Mouse (Mus musculus) adipocyte (in vitro differentiated cells): ENCODE data around the gene Gm11084.

Experiments
- DNase-seq: peaks from one replicate; pipeline ENCODE4 v3.0.0-alpha.2; 2016; ENCODE audit warnings: low spot score

Gene Gm11084

DNA sequence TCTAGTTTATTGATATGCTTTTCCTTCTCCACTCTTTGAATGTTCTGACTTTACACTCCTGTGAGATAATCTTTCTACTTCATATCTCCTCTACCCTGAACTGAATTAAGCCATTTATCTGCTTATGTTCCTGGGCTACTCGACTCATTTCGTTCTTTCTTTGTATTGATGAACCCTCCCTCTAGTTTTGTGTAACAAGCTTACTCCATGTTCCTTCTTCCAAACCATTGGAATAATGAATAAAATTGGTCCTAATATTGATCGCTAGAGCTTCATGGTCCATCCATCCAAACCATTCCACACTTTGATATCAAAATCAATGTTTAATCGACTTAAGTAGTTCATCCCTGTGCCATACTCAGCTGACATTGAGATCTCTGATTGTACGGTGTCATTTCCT, at the start of gene Gm11084:
TSS of gene Gm11084 (minus strand) at position 101 of the 400 bp plus-strand sequence.
- DNase-seq = no peak

DNA sequence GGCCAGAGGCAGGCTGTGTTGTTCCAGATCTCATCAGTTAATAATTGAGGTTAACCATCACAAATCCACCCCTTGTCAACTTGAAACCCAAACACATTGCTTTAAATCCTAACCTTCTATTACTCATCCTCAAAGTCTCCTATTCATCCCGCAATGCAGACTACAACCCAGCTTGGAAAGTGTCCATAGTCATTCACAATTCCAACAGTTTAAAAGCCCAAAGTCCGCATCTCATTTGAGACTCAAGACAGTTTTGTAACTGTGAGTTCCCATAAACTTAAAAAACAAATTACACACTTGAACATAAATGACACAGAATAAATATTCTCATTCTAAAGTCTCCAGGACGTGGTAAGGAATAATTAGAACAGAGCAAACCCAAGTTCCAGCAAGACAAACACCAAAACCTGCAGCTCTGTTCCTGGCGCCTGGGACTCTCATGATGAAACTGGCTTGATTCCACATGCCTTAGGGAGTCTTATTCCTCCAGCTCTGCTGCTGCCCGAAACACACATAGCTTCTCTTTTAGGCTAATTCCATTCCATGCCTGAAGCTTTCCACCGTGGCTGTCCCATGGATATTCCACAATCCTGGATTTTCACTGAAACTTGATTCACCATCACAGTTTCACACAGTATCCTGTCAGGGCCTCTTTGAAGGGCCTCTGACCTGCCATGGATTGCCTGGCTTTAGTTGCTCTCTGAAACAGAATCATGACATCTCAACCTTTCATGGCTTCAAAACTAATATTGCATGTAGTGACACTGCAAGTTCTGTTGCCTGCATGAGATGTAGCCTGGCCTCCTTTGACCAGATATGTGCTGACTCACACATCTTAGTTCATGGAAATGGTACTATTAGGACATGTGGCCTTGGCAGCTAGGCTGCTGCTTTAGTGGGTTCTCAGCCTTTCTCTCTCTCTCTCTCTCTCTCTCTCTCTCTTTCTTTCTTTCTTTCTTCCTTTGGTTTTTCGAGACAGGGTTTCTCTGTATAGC, 44.8 kb upstream of the Gm11084 start:
- DNase-seq = peak; percentile 61

DNA sequence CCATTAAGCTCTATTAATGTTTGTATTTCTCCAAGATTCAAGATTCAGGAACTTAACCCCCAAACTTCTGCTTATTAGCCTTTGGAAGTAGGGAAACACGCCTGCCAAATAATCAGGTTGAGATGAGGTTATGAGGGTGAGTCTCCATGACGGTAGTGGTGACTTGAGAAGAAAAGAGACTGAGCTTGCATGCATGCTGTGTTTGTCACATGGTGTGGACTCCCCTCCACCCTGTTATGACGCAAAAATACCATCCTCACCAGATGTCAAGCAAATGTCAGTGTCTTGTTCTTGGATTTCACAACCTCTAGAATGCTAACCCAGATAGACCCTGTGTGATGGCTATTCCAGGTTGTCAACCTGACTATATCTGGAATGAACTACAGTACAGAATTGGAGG, 43.3 kb upstream of the Gm11084 start:
- DNase-seq = no peak

DNA sequence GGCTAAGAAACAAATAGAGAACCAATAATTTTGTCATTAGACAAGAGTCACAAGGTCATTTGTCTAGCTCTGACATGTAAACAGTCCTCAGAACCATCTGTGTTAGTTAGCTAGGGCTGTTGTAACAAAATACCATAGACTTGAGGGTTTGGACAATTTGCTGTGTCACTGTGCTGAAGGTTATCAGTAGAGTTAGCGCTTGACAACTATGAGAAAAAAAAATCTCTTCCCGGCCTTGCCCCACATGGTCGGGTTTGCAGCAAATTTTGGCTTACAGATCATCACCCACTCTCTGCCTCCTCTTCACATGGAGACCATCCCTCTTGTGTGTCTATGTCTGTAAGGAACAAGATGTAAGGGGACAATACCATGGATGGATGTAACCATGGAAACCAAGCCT, 41.5 kb upstream of the Gm11084 start:
- no peak for DNase-seq

DNA sequence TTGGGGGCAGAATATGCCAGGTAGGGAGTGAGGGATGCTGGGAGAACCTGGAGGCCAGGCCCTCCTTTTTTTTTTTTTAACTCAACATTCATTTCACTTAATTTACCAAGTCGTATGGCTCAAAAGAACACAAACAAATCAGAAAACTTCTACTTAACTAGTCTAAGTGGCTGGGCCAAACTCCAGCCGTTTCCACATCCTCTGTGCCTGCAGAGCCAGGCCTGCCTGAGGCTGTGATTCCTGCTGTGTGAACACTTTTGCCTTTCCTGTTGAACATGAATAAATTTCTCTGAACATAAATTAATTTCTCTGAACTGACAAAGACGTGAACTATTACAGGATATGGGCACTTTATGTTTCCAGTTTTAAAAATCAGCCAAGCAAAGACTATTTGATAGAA, 40.6 kb upstream of the Gm11084 start:
- peak; percentile 72 for DNase-seq

DNA sequence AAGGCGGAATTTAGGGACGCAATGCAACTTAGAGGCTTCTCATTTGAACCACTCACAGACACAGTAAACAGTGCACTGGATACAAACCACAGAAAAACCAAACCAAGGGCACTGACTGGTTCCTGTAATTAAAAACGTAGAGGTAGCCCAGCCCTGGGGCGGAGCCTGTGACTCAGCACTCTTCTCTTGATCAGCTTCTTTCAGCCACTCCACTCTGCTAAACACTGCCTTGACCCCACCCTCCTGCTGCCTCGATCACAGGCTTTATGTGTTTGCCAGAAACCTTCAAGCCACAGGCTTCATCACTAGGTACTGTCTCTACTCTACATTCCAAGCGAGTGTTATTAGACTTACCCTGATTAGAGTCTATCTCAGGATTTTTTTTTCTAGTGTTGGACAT, 37.3 kb upstream of the Gm11084 start:
- DNase-seq = no peak

DNA sequence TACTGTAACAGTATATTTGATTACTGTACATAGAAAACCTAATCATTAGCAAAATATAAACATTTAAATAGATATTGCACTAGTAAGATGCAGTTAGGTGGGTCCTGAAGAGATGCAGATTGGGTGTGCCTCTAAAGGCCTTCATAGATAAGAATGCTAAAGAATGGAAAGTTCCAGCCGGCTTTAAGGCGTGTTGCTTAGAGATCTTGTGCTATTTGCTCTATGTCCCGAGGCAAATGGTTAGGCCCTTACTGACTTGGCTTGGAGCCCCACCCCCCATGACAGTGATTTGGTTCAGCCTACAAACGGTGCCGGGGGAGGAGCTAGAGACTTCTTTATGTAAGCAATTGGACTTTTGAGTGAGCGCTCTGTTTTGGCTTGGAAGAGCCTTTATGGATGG, 34.5 kb upstream of the Gm11084 start:
- no peak for DNase-seq

DNA sequence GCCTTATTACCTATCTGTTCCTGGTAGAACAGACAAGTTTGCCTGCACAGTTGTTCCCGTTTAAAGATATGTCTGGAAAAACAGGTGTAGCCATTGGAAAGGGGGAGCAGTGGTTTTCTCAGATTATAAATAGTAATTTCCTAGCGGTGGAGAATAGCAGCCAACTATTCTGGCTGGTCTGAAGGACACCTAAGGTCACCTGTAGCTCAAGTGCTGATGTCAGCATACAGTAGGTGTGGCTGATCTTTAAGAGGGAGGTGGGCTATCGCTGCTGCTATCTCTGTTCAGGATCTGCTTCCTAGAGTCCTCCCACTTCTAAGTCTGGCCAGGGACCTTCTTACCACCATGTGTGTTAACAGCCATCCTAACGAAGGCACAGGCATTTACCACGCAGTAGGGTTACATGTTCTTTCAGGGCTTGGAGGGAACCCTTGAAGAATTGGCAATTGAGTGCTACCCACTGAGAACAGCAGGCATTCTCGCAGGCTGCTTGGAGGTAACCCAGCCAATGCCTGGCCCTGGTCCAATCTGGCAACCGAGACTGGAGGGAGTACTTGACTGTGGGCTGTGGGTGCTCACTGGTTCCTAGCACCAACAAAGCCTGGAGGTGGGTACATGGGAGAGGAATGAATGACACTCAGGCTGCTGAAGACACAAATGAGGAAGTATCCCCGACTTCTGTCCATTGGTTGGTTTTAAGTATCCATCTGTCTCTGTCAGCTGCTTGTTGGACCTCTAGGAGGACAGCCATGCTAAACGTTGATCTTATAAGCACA, 33.0 kb upstream of the Gm11084 start:
- peak; percentile 49 for DNase-seq

DNA sequence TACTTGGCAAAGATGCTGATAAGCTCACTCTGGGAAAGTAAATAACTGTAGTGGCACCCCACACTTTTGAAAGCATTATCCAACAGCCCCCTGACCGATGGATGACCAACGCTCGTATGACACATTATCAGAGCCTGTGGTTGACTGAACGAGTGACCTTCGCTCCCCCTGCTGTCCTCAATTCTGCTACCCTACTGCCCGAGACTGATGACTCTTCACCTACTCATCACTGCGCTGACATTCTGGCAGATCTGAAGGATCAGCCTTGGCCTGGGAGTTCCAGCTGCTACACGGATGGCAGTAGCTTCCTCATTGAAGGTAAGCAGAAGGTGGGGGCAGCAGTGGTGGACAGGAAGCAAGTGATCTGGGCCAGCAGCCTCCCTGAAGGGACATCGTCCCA, 27.5 kb upstream of the Gm11084 start:
- DNase-seq = peak; percentile 52

DNA sequence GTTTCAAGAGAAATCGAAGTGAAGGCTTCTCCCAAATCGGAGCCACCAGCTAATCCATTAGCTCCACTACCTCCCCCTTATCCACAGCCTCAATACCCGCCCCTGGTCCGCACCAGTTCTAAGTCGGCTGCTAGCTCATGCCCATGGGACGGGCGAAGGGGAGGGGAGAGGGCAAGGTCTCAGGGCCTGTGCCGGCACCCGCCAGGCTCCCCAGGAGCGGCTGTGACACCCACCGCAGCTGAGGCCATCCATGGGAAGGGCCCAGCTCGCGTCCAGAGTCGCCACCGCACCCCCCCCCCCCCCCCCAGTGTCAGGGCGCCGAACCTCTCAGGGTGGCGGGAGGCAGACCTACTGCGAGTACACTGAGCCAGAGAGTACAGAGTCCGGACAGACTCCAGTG, 26.1 kb upstream of the Gm11084 start:
- DNase-seq = peak; percentile 61

DNA sequence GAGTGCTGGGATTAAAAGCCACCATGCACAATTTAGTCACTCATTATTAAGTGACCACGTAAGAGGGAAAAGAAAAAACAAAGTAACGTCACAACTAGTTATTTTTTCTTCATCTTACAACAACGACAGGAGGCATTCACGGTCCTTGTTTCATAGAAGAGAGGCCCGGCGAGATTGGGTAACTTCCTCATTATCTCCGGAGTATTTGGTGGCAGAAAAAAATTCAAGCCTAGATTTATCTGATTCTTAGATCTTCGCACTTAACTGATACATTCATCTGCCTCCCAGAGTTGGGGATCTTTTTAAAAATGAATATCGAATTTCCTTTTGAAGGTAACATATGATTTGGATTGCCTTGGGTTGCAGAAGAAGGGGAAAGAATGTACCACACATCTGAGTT, 21.0 kb upstream of the Gm11084 start:
- DNase-seq = no peak

DNA sequence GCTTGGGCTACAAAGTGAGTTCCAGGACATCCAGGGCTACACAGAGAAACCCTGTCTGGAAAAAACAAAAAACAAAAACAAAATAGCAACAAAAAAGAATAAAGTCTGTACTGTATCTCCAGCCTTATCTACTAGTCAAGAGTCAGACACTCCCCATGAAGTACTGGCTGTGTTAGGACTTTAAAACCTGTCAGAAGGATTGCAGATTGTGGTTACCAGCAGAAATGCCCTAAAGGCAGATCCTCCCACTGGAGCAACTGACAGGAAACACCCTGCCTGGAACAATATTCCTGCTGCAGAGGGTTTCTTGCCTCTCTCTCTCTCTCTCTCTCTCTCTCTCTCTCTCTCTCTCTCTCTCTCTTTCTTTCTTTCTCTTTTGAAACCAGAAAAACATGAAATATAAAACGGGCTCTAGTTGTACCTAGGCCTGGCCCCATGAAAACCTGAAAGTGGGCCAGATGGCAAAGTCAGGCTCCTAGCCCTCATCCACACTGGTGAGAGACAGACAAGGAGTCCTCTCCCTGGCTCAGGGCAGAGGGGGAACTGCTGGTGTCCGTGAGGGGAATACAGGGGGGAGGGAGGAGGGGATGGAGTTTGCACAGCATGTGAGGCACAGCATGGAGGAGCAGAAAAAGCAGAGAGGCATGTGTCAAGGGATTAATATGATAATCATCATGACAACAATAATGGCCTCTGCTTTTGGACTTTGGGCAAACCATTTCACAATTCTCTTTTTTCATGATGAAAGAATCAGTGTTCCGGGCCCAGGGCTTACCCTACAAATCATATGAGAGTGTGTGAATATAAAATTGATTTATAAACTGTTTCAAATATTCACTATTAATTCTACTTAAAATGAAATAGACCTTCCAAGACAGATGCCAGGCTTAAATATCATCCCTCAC, 19.3 kb upstream of the Gm11084 start:
- DNase-seq = peak; percentile 78

DNA sequence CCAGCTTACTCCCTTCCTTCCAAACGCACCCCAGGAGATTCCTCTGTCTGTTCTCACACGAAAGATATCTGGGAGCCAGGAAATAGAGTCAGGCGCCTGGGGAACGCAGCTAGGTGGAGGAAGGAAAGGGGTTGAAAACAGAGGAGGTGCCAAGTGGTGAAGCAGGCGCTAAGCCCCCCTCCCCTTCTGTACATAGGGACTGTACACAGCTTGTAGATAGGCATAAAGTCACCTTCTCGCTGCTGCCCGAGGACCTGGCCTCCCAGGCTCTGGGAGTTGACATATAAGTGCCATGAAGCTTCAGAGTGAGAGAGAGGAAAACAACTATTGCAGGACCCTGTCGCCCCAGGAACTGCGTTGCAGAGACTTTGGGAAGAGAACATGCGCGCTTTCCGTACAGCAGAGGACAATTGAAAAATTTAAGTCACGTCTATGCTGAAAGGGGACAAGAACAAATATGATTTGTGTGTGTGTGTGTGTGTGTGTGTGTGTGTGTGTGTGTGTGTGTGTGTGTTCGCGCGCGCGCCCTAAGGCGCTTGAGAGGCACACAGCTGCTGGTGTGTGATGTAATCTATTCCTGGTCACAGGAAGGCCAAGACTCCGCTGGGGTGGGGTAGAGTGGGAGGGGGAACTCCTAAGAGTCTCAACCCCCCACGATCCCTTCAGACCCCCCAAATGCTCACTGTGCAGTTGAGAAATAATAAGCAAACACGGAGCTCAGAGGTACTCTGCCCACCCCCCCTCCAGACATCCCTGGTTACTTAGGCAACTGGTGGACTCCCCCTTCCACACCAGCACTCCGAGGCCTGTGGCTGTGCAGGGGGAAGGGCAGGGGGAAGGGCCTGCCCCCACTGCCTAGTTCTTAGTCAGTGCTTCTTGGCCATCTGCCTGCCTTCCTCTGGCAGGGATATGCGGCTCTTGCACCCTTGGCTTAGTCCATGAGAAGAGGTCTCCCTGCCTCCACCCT, 17.5 kb upstream of the Gm11084 start:
- DNase-seq = peak; percentile 100

DNA sequence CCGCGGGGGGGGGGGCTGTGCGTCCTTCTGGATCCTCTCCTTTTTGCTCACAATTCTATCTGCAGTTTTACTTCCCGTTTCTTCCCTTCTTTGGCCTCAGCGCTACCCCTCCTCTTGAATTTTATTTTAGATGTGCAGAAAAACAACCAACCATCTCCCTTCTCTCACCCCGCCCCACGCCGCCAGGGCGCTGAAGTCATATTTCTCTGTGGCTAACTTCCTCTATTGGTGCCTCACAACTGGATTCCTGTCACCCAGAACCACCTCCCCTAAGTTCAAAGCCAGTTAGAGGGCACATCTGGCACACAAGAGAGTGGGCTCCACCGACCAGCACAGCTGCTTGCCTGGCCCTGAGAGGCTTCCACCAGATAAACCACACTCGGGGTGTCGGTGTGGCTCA, 16.5 kb upstream of the Gm11084 start:
- DNase-seq = no peak

DNA sequence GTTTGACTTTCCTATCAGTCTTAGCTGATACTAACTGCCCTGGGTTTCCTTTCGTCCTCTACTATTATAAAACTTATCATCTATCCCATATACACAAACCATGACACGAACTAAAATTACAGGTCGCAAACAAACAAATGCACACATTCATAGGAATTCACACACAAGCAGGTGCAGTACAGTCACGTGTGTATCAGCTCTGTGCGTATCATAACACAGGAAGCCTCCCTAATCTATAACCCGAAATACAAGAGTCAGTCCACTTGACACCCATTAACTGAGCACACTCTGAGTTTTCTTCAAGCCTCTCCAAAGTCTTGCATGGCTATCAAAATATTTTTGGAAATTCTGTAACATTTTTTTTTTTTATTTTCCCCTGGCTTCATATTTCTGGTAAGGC, 15.9 kb upstream of the Gm11084 start:
- no peak for DNase-seq

DNA sequence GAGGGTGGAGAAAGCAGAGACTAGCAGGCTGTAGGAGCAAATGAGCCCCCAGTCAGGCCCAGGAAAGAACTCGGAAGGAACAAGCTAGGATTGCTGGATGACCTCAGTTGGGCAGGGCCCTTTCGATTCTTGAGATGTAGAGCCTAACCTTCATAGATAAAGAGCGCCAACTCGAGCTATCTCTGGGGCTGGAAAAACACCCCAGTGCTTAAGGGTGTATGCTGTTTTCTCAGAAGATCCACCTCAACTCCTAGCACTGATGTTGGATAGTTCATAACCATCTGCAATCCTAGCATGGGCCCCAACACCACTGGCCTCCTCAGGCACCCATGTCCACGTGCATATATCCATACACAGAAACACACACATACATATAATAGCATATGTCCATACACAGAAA, 15.5 kb upstream of the Gm11084 start:
- no peak for DNase-seq

DNA sequence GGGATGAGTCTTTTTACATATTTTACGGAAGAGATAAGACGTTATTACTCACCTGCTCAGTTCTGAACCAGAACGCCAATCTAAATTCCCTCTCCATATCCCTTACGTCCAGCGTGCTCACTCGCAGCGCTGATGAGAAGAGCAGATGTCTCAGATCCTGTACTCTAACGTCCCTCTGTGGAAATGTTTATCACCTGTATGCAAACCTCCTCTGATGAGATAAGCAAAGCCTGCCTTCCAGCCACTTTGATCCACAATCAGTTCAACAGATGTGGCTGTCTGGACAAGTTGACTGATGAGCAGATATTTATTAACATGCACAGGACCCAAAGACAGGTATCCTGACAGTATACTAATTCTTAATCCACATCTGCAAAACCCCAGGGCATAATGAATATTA, 13.7 kb upstream of the Gm11084 start:
- DNase-seq = no peak

DNA sequence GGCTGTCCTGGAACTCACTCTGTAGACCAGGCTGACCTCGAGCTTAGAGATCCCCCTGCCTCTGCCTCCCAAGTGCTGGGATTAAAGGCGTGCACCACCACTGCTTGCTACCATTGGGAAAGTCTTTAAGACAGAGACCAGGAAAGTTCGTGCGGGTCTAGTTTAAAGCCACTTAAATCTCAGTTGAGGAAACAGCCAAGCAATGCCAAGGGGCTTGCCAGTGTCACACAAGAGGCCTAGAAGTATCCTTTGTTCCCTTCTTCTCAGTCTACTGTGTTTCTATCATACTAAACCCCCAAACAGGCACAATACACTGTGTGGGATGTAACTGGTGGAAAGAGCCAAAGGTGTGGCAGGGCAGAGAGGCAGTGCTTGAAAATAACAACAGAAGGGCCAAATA, 11.1 kb upstream of the Gm11084 start:
- DNase-seq = no peak

DNA sequence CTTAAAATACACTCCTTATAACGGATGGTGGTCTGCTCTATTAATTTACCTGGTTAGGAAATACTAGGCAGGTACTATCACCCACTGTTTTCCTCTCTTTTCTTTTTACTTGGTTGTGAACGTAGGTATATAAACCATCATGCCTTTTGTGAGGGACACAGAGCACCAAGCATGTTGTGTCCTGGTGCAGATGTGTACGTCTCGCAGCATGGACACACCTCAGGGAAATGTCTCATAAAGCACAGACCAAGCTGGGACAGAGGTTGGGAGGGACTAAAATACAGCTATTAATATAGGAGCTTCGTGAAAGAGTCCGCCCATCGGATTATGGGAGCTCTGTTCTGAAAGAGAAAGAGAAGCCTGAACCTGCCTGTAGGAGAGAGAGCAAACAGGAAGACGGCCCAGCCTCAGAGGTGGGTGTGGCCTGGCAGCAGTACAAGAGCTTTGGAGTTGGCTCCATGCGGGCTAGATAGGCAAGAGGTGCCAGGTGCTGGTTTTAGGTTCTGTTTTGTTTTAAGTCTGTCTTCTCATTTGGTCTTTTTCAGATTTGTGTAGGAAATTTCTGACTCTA, 10.4 kb upstream of the Gm11084 start:
- peak; percentile 69 for DNase-seq

DNA sequence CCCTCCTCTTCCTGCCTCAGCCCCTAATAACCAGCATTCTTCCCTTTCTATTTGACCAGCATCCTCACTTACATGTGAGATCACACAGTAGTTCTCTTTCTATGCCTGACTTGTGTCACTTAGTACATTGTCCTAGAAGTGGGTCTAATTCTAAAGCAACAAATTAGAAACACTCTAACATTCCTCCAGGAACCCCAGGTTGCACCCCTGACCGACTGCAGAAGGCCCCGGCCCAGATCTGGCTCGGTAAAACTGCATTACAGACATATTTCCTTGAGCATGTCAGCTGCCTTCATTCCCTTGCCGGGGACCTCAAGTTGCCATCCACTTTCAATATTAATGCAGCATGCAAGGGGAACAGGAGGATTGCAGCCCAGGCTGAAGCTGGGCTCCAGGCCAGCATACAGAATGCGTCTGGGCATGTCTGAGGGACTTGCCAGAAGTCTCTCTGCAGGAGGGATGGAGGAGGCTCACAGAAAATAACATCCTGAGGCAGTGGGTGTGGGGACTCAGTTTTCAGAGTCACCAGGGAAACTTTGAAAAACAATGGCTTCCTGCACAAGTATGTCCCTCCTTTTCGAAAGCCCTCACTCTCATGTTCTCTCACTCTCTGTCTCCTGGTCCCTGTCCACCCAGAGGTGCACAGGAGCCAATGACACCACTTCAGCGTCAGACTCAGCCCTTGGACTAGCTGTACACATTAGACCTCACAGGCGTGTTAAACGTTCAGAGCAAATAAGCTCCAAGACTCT, 9.0 kb upstream of the Gm11084 start:
- peak; percentile 88 for DNase-seq
